Mouse (Mus musculus): Measurements from ENCODE around the gene Ndc80.

DNA sequence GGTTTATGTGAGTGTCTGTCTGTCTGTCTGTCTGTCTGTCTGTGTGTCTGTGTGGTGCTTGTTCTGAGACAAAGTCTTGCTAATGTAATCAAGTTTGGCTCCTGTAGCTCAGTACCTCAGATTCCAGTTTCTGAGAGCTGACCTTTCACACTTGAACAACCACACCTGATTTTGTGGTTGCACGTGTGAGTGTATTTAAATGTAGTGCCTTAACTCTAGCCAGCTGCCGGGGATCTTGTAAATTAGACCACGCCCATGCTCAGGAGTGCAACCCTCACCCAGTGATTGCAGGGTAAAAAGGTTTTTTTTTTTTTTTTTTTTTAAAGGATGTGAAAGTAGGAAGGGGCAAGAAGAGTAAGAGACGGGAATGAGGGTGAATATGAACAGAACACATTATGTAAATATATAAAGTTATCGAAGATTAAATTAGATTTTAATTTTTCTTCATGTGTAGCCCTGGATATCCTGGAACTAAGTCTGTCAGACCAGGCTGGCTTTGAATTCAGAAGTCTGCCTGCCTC, 47.2 kb downstream of the Ndc80 start:
- TF ChIP-seq POLR2A (IDR thresholded peaks at IDR 0.05; ENCODE audit: extremely low read depth, insufficient read depth, low read length) (no peak), CTCF (IDR thresholded peaks at IDR 0.05; ENCODE audit: low read depth, low read length) (no peak)
